Mouse (Mus musculus) forebrain, embryonic 15.5 days (tissue): ENCODE results near the gene Meioc. TPM values are rescaled to one million over a fixed set of nuclear protein-coding genes. Genes with fewer than 3 reads are reported as not detected.
A peak's percentile ranks its signal among the peaks of the same experiment; 100 is the strongest.
"Not testable (repeated sequence)": the region's sequence is repeated elsewhere in the genome, so short reads cannot be mapped to it uniquely, and the experiment has no call there.

Source experiments
- ATAC-seq: fragments of 200-750 bp; cut with Nextera tagmentation; replicated peaks from 2 replicates; pipeline ENCODE4 v1.8.0; 2017; ENCODE audit warnings: mild to moderate bottlenecking, moderate TSS enrichment, moderate library complexity
- H3K27ac ChIP-seq: fragments of 300-500 bp; sonication (generic); replicated peaks from 2 replicates; pipeline ENCODE4 v1.5.1; 2015; ENCODE audit warnings: mild to moderate bottlenecking, inconsistent platforms
- H3K27me3 ChIP-seq: fragments of 300-500 bp; sonication (generic); 2 replicates; pipeline ENCODE4 v1.6.1; 2015; ENCODE audit warnings: inconsistent platforms
- H3K36me3 ChIP-seq: fragments of 300-500 bp; sonication (generic); 2 replicates; pipeline ENCODE4 v1.6.1; 2015; ENCODE audit warnings: mild to moderate bottlenecking, inconsistent platforms
- H3K4me1 ChIP-seq: fragments of 300-500 bp; sonication (generic); 2 replicates; pipeline ENCODE4 v1.6.1; 2015; ENCODE audit warnings: inconsistent platforms
- H3K4me2 ChIP-seq: fragments of 300-500 bp; sonication (generic); replicated peaks from 2 replicates; pipeline ENCODE4 v1.6.1; 2015; ENCODE audit warnings: mild to moderate bottlenecking, inconsistent platforms
- H3K4me3 ChIP-seq: fragments of 300-500 bp; sonication (generic); 2 replicates; pipeline ENCODE4 v1.5.1; 2015; ENCODE audit warnings: mild to moderate bottlenecking, inconsistent platforms
- H3K9ac ChIP-seq: fragments of 300-500 bp; sonication (generic); replicated peaks from 2 replicates; pipeline ENCODE4 v1.6.1; 2015; ENCODE audit warnings: mild to moderate bottlenecking, inconsistent platforms
- H3K9me3 ChIP-seq: fragments of 300-500 bp; sonication (generic); 2 replicates; pipeline ENCODE4 v1.6.1; 2016; ENCODE audit warnings: inconsistent platforms
- WGBS: fragments of 180-500 bp; shearing (Covaris S2); methylation state at CpG from one replicate; pipeline ENCODE4 v1.1.7; 2015; ENCODE audit warnings: mixed read lengths; 5-methylcytosine and 5-hydroxymethylcytosine counted together
- microRNA-seq: library from miRNA; unstranded; fragments of <30 nt; microRNA quantifications from one replicate; pipeline ENCODE4, GENCODE M21; 2016
- polyA plus RNA-seq: library from polyadenylated mRNA; unstranded; fragments of >200 nt; fragmentation: Nextera tagmentation; extraction: Ambion mirVana; gene quantifications from 2 replicates; pipeline ENCODE4 v1.2.1, GENCODE M21; 2015

Gene Meioc
- polyA plus RNA-seq, 1 experiment from 2014 or later: 0.10 TPM

GRCm38 (mm10) chr11:102697338-102698017, 34.0 kb downstream of the Meioc start, which contains the start of gene Ccdc43:
Gene Ccdc43, minus strand, starts transcription at chr11:102697782.
- peak within 1 kb of the TSS; percentile 74 for H3K4me3 ChIP-seq
- no peaks in the 10 kb centered on the region for H3K9me3 ChIP-seq
- H3K27ac ChIP-seq: peak within 1 kb of the TSS; percentile 69
- peaks cover 19% of the 10 kb centered on the region for H3K4me1 ChIP-seq
- WGBS: under 1% methylated on average over 49 of the region's 49 CpGs
- no peaks in the 10 kb centered on the region for H3K27me3 ChIP-seq
- H3K4me2 ChIP-seq: peak within 1 kb of the TSS; percentile 64
- 0 out of 2 replicates have a peak, but pooled peaks cover 6% of the 10 kb centered on the region for H3K36me3 ChIP-seq
- peak; percentile 98 for ATAC-seq
- H3K9ac ChIP-seq: peak within 1 kb of the TSS; percentile 79

DNA sequence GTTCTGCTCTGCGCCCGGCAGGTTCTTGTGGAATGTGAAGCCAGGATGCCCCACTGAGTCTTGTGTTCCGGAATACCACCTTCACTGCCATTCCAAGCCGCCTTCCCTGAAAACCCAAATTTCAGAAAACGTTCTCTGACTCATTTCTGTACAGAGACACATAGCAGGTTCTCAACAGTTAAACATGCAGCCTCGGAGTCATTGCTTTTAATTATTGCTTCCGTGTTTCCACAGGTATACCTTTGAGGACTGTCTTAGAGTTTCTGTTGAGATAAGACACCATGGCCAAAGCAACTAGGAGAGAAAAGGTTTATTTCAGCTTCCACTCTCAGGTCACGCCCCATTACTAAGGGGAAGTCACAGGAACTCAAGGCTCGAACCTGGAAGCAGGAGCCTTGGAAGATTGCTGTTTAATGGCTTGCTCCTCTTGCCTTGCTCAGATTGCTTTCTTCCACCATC, 34.5 kb downstream of the Meioc start:
- WGBS: 20% methylated on average over 9 of the region's 9 CpGs
- no peaks in the 10 kb centered on the region for H3K9me3 ChIP-seq
- ATAC-seq: no peak
- H3K36me3 ChIP-seq: 0 out of 2 replicates have a peak, but pooled peaks cover 3% of the 10 kb centered on the region
- H3K27me3 ChIP-seq: no peaks in the 10 kb centered on the region
- H3K4me1 ChIP-seq: peaks cover 19% of the 10 kb centered on the region
- H3K4me3 ChIP-seq: peak overlapping the region; percentile 74
- peak overlapping the region; percentile 69 for H3K27ac ChIP-seq
- H3K4me2 ChIP-seq: peak overlapping the region; percentile 64
- H3K9ac ChIP-seq: peak overlapping the region; percentile 79

DNA sequence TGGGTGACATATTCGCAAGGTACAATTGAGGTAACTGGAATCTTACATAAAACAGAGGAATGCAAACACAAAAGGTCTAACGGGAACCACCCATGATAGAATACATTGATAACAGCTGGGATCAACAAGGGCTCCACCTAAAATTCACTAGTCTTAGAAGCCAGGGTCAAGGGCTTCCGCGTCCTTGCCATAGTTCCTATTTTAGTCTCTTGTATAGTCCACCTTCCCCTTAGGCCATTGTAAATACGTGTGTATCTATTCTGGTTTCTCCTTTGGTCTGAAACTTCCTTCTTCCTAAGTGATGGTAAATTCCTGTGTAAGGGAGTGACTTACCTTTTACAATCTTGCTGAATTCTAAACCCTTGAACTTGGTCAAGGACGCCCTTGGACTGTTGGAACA, 38.7 kb downstream of the Meioc start:
- 92% methylated on average over 6 of the region's 6 CpGs for WGBS
- not testable (repeated sequence) for H3K9me3 ChIP-seq, ATAC-seq, H3K36me3 ChIP-seq, H3K4me1 ChIP-seq, H3K4me3 ChIP-seq, H3K4me2 ChIP-seq, H3K9ac ChIP-seq, H3K27me3 ChIP-seq, H3K27ac ChIP-seq

DNA sequence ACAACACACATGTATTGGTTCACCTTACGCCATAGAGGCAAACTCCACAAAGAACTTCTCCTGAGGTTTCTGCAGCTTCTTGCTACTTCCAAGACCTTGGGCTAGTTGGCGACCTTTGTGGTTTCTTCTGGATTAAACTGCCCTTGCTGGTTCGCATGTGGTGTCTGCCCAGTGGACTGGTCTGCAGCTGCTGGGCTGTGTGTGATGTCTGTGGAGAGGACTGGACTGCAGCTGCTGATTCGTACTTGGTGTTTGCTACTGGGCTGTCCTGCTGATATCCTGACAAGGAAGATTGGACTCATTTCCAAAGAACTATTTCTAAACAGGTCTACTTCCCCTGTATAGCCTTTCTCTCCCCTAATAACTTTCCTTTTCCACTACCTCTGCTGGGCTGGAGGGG, 48.9 kb downstream of the Meioc start:
- WGBS: 92% methylated on average over 4 of the region's 4 CpGs

GRCm38 (mm10) chr11:102714578-102714977, 51.1 kb downstream of the Meioc start:
- 72% methylated on average over 2 of the region's 2 CpGs for WGBS
- H3K27ac ChIP-seq, H3K9me3 ChIP-seq, H3K36me3 ChIP-seq, H3K9ac ChIP-seq, H3K4me1 ChIP-seq, H3K4me2 ChIP-seq, H3K4me3 ChIP-seq, ATAC-seq, H3K27me3 ChIP-seq: not testable (repeated sequence)

More for the DNA sequence above, 48.9 kb downstream of the Meioc start:
- H3K27me3 ChIP-seq: no peaks in the 10 kb centered on the region
- H3K9me3 ChIP-seq: no peaks in the 10 kb centered on the region
- no peak for ATAC-seq
- no peaks in the 10 kb centered on the region for H3K36me3 ChIP-seq
- no peak overlapping the region for H3K27ac ChIP-seq
- H3K4me2 ChIP-seq: no peak overlapping the region
- no peaks in the 10 kb centered on the region for H3K4me1 ChIP-seq
- no peak overlapping the region for H3K9ac ChIP-seq
- H3K4me3 ChIP-seq: no peak overlapping the region

DNA sequence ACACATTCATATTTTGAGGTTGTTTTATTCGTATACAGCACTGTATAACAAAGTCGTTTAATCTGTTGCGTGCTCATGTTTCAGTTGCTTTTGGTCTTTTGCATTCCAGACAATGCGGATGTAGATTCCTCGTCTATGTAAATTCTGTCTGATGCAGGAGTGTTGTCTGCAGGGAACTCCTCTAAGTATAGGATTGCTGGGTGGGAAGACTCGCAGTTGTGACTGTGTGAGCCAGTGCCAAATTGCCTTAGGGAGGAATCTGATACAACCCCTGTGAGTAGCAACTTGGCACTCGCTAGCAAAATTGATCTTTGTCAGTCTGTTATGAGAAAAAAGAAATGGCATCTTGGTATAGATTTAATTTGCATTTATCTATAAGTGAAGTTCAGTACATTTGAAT, 52.6 kb downstream of the Meioc start:
- Histone ChIP-seq H3K36me3 (no peaks in the 10 kb centered on the region), H3K9ac (no peak overlapping the region), H3K4me3 (no peak overlapping the region), H3K4me1 (no peaks in the 10 kb centered on the region), H3K27ac (no peak overlapping the region), H3K9me3 (no peaks in the 10 kb centered on the region), H3K27me3 (no peaks in the 10 kb centered on the region), H3K4me2 (no peak overlapping the region)
- ATAC-seq: no peak
- WGBS: 74% methylated on average over 7 of the region's 7 CpGs

DNA sequence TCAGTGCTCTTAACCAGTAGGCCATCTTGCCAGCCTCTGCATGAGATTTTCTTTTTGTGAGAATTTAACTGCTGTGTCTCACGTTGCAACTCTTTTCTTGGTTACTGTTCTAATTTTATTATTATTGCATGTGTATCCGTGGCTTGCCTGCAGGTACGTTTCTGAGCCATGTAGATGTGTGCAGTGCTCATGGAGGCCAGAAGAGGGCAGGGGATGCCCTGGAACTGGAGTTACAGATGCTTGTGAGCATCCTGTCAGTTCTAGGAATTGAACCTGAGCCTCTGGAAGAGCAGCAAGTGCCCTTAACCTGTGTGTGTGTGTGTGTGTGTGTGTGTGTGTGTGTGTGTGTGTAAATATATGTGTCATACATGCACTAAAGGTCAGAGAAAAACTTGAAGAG, 62.1 kb downstream of the Meioc start:
- H3K36me3 ChIP-seq: no peaks in the 10 kb centered on the region
- H3K9me3 ChIP-seq: no peaks in the 10 kb centered on the region
- H3K27me3 ChIP-seq: no peaks in the 10 kb centered on the region
- no peak for ATAC-seq
- no peak overlapping the region for H3K27ac ChIP-seq
- no peak overlapping the region for H3K9ac ChIP-seq
- H3K4me1 ChIP-seq: no peaks in the 10 kb centered on the region
- no peak overlapping the region for H3K4me3 ChIP-seq
- no peak overlapping the region for H3K4me2 ChIP-seq
- 32% methylated on average over 3 of the region's 3 CpGs for WGBS

GRCm38 (mm10) chr11:102728614-102729013, 65.1 kb downstream of the Meioc start:
- H3K9ac ChIP-seq: no peak overlapping the region
- no peak overlapping the region for H3K4me3 ChIP-seq
- H3K9me3 ChIP-seq: no peaks in the 10 kb centered on the region
- H3K27ac ChIP-seq: no peak overlapping the region
- no peaks in the 10 kb centered on the region for H3K4me1 ChIP-seq
- ATAC-seq: no peak
- 34% methylated on average over 7 of the region's 7 CpGs for WGBS
- no peak overlapping the region for H3K4me2 ChIP-seq
- H3K27me3 ChIP-seq: no peaks in the 10 kb centered on the region
- no peaks in the 10 kb centered on the region for H3K36me3 ChIP-seq

DNA sequence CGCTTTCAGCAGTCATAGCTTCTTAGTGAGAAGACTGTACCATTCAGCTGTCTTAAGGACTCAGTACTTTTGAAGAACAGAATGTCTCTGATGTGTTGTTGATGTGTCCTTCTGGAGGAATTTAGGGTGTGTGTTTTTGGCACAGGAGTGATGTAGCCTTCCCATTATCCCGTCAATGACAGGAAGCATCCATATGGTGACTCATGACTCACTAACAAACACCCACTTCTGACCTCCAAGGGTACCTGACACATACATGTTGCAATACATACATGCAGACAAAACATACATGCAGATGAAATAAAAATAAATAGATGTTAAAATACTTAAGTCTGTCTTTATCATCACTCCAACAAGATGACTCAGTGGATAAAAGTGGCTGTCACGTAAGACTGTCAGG, 66.3 kb downstream of the Meioc start:
- no peak overlapping the region for H3K9ac ChIP-seq
- no peaks in the 10 kb centered on the region for H3K36me3 ChIP-seq
- 88% methylated on average over 3 of the region's 3 CpGs for WGBS
- no peak overlapping the region for H3K4me3 ChIP-seq
- no peak for ATAC-seq
- no peak overlapping the region for H3K27ac ChIP-seq
- H3K9me3 ChIP-seq: no peaks in the 10 kb centered on the region
- no peak overlapping the region for H3K4me2 ChIP-seq
- no peaks in the 10 kb centered on the region for H3K27me3 ChIP-seq
- H3K4me1 ChIP-seq: no peaks in the 10 kb centered on the region

GRCm38 (mm10) chr11:102731366-102731765, 67.8 kb downstream of the Meioc start:
- H3K4me3 ChIP-seq: no peak overlapping the region
- no peaks in the 10 kb centered on the region for H3K4me1 ChIP-seq
- no peaks in the 10 kb centered on the region for H3K9me3 ChIP-seq
- 83% methylated on average over 6 of the region's 6 CpGs for WGBS
- ATAC-seq: no peak
- H3K27ac ChIP-seq: no peak overlapping the region
- no peaks in the 10 kb centered on the region for H3K27me3 ChIP-seq
- no peak overlapping the region for H3K4me2 ChIP-seq
- no peak overlapping the region for H3K9ac ChIP-seq
- no peaks in the 10 kb centered on the region for H3K36me3 ChIP-seq

Small RNAs within 50 kb of the gene (microRNA-seq; reads per million reads assigned to microRNA genes)
- gene Gm22920: not detected

Other genes with a start within 250 kb of the Meioc start
- 61.8 and 62.0 TPM in 2 replicates for gene Grn, start 233.4 kb upstream of the Meioc start, polyA plus RNA-seq
- gene Fam171a2, start 216.0 kb upstream of the Meioc start, polyA plus RNA-seq: 22.5 and 24.3 TPM in 2 replicates
- 4.0 and 4.7 TPM in 2 replicates for gene Itga2b, start 193.6 kb upstream of the Meioc start, polyA plus RNA-seq
- gene Gpatch8, start 107.3 kb upstream of the Meioc start, polyA plus RNA-seq: 77.6 and 80.8 TPM in 2 replicates
- gene Gm11627, start 84.3 kb upstream of the Meioc start, polyA plus RNA-seq: 8.2 and 10.1 TPM in 2 replicates
- 18.4 and 20.3 TPM in 2 replicates for gene Fzd2, start 59.3 kb upstream of the Meioc start, polyA plus RNA-seq
- 44.9 and 48.3 TPM in 2 replicates for gene Ccdc43, start 34.1 kb downstream of the Meioc start, polyA plus RNA-seq
- 22.1 and 25.6 TPM in 2 replicates for gene Adam11, start 97.7 kb downstream of the Meioc start, polyA plus RNA-seq
- 54.4 and 55.0 TPM in 2 replicates for gene Gjc1, start 156.0 kb downstream of the Meioc start, polyA plus RNA-seq
- gene Higd1b, start 172.1 kb downstream of the Meioc start, polyA plus RNA-seq: 12.8 and 13.0 TPM in 2 replicates
- gene Eftud2, start 217.3 kb downstream of the Meioc start, polyA plus RNA-seq: 182 and 183 TPM in 2 replicates
- gene Ccdc103, start 217.5 kb downstream of the Meioc start, polyA plus RNA-seq: 2.1 and 2.9 TPM in 2 replicates
- 0.11 TPM in 1 of 2 replicates, not detected in the other for gene Fam187a, start 221.5 kb downstream of the Meioc start, polyA plus RNA-seq
- gene Gfap, start 237.2 kb downstream of the Meioc start, polyA plus RNA-seq: 0.88 and 0.93 TPM in 2 replicates